Mouse (Mus musculus) leukemia stem cell, adult 10-12 weeks (primary cell): ENCODE results near the gene Scgb2b7. TPM values are rescaled to one million over a fixed set of nuclear protein-coding genes. Genes with fewer than 3 reads are reported as not detected.

ENCODE experiments used
- polyA plus RNA-seq: library from polyadenylated mRNA; stranded (reverse); fragments of >175 nt; gene quantifications from 2 replicates; pipeline ENCODE4 v1.2.3, GENCODE M21; 2012; ENCODE audit warnings: low replicate concordance

Scgb2b7 gene
- not detected in 2 replicates for polyA plus RNA-seq

GRCm38 (mm10) chr7:31705657-31706056, at the start of gene Scgb2b7:
Gene Scgb2b7 (minus strand): TSS chr7:31705757.

GRCm38 (mm10) chr7:31712365-31712764, 6.8 kb upstream of the Scgb2b7 start, which contains the start of gene Scgb1b7:
Gene Scgb1b7 (plus strand): TSS chr7:31712665.

Other genes starting within 250 kb of the Scgb2b7 start
- gene Scgb1b7, start 6.9 kb upstream of the Scgb2b7 start, polyA plus RNA-seq, result not detected in 2 replicates